Mouse (Mus musculus): ENCODE measurements at regions not wholly inside any gene's neighbourhood (a gene's known extent, or its start where the extent isn't known, plus 50 kb on each side); places are given as distances from the start of the nearest gene placed in this dataset.
"Not testable (repeated sequence)": the region's sequence is repeated elsewhere in the genome, so short reads cannot be mapped to it uniquely, and the experiment has no call there.

- no peaks in the 10 kb centered on the region for H3K9me3 ChIP-seq
- no peak for DNase-seq (ENCODE audit: low spot score)
- H3K4me1 ChIP-seq, result no peaks in the 10 kb centered on the region
Observed at GRCm38 (mm10) chr4:71506911-71507310, 250.9 kb downstream of the Gm11232 start.

GRCm38 (mm10) chr4:71489788-71490187 is 268.0 kb downstream of the Gm11232 start:
- no peak for DNase-seq (ENCODE audit: low spot score)
- H3K36me3 ChIP-seq (replicated peaks), result no peaks in the 10 kb centered on the region
- peaks cover 21% of the 10 kb centered on the region for H3K4me1 ChIP-seq
- H3K27ac ChIP-seq (replicated peaks), result no peak overlapping the region
- no peaks in the 10 kb centered on the region for H3K9me3 ChIP-seq
- H3K4me3 ChIP-seq, result no peak overlapping the region
- no peaks in the 10 kb centered on the region; the same call in 1 of the 2 replicates for H3K27me3 ChIP-seq (replicated peaks; ENCODE audit: low read depth, poor library complexity, severe bottlenecking)
- WGBS, result 90% methylated on average over 2 of the region's 2 CpGs

More at GRCm38 (mm10) chr4:71506911-71507310, 250.9 kb downstream of the Gm11232 start:
- H3K27ac ChIP-seq (replicated peaks), result no peak overlapping the region
- H3K27me3 ChIP-seq (replicated peaks; ENCODE audit: low read depth, poor library complexity, severe bottlenecking), result no peaks in the 10 kb centered on the region
- H3K4me3 ChIP-seq, result no peak overlapping the region
- H3K36me3 ChIP-seq (replicated peaks), result no peaks in the 10 kb centered on the region

- Histone ChIP-seq H3K4me1 (peaks cover 31% of the 10 kb centered on the region), H3K4me3 (no peak overlapping the region), H3K27ac (replicated peaks) (no peak overlapping the region), H3K9me3 (no peaks in the 10 kb centered on the region), H3K27me3 (replicated peaks; ENCODE audit: low read depth, poor library complexity, severe bottlenecking) (no peaks in the 10 kb centered on the region; the same call in 1 of the 2 replicates), H3K36me3 (replicated peaks) (no peaks in the 10 kb centered on the region)
- DNase-seq (ENCODE audit: low spot score), result no peak
- WGBS, result 33% methylated on average over 2 of the region's 2 CpGs
Observed at GRCm38 (mm10) chr4:71488663-71489161, 269.1 kb downstream of the Gm11232 start.

DNA sequence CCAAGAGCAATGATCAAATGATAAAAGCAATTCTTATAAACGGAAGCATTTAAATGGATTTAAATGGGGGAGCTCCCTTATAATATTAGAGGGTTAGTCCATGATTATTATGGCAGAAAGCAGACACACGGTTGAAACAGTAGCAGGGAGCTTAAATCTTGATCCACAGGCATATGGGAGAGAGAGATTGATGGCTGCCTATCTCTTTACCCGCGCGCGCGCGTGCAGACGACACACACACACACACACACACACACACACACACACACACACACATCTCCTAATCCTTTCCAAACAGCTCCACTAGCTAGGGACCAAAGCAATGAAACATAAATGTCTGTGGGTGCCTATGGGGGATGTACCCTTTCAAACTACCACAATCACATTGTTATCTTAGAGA is 269.7 kb downstream of the Gm11232 start:
- DNase-seq (ENCODE audit: low spot score), result no peak
- H3K27me3 ChIP-seq (replicated peaks; ENCODE audit: low read depth, poor library complexity, severe bottlenecking), result no peaks in the 10 kb centered on the region; the same call in 1 of the 2 replicates
- H3K9me3 ChIP-seq, result no peaks in the 10 kb centered on the region
- H3K4me3 ChIP-seq, result no peak overlapping the region
- H3K4me1 ChIP-seq, result peaks cover 38% of the 10 kb centered on the region
- no peaks in the 10 kb centered on the region for H3K36me3 ChIP-seq (replicated peaks)
- WGBS, result 93% methylated on average over 9 of the region's 9 CpGs
- H3K27ac ChIP-seq (replicated peaks), result no peak overlapping the region

GRCm38 (mm10) chr4:71480960-71481359 is 276.8 kb downstream of the Gm11232 start:
- Histone ChIP-seq H3K27ac (replicated peaks) (peak overlapping the region; percentile 35; the same call in 1 of the 2 replicates), H3K36me3 (replicated peaks) (no peaks in the 10 kb centered on the region), H3K4me3 (no peak overlapping the region), H3K27me3 (replicated peaks; ENCODE audit: low read depth, poor library complexity, severe bottlenecking) (no peaks in the 10 kb centered on the region), H3K9me3 (no peaks in the 10 kb centered on the region), H3K4me1 (peaks cover 39% of the 10 kb centered on the region)
- WGBS, result 77% methylated on average over 2 of the region's 2 CpGs
- DNase-seq (ENCODE audit: low spot score), result no peak

DNA sequence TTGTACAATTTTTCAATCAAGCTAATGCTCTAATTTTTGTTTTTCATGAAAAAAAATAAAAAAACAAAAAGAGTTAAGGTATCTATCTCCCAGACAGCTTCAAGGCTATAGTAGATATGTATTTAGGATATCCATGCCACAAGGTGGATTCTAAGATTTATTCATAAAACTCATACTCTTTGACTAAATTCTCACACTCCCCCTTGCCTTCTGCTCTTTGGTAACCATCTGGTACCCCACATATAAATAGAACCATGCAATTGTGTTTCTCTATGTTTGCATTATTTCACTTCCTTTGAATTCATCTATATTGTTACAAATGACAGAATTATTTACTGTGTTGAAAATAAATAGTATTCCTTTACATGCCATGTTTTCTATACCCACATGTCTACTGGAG is 287.2 kb downstream of the Gm11232 start:
- no peaks in the 10 kb centered on the region for H3K4me1 ChIP-seq
- no peaks in the 10 kb centered on the region for H3K27me3 ChIP-seq (replicated peaks; ENCODE audit: low read depth, poor library complexity, severe bottlenecking)
- no peak overlapping the region for H3K27ac ChIP-seq (replicated peaks)
- no peak for DNase-seq (ENCODE audit: low spot score)
- H3K4me3 ChIP-seq, result no peak overlapping the region
- no peaks in the 10 kb centered on the region for H3K36me3 ChIP-seq (replicated peaks)
- H3K9me3 ChIP-seq, result no peaks in the 10 kb centered on the region

- no peak for DNase-seq (ENCODE audit: low spot score)
- Histone ChIP-seq H3K36me3 (replicated peaks) (no peaks in the 10 kb centered on the region), H3K4me3 (no peak overlapping the region), H3K9me3 (no peaks in the 10 kb centered on the region), H3K4me1 (0 out of 2 replicates have a peak, but pooled peaks cover 9% of the 10 kb centered on the region), H3K27me3 (replicated peaks; ENCODE audit: low read depth, poor library complexity, severe bottlenecking) (no peaks in the 10 kb centered on the region), H3K27ac (replicated peaks) (no peak overlapping the region)
- WGBS, result 52% methylated on average over 3 of the region's 3 CpGs
Observed at GRCm38 (mm10) chr4:71454811-71455210, 303.0 kb downstream of the Gm11232 start.

GRCm38 (mm10) chr4:71453499-71453898 is 304.3 kb downstream of the Gm11232 start:
- no peak overlapping the region for H3K4me3 ChIP-seq
- H3K27ac ChIP-seq (replicated peaks), result no peak overlapping the region
- H3K36me3 ChIP-seq (replicated peaks), result no peaks in the 10 kb centered on the region
- no peaks in the 10 kb centered on the region for H3K9me3 ChIP-seq
- 0 out of 2 replicates have a peak, but pooled peaks cover 9% of the 10 kb centered on the region for H3K4me1 ChIP-seq
- DNase-seq (ENCODE audit: low spot score), result no peak
- WGBS, result 91% methylated on average over 3 of the region's 3 CpGs
- no peaks in the 10 kb centered on the region for H3K27me3 ChIP-seq (replicated peaks; ENCODE audit: low read depth, poor library complexity, severe bottlenecking)

- DNase-seq (ENCODE audit: low spot score), result no peak
- Histone ChIP-seq H3K27me3 (replicated peaks; ENCODE audit: low read depth, poor library complexity, severe bottlenecking) (no peaks in the 10 kb centered on the region), H3K27ac (replicated peaks) (no peak overlapping the region), H3K4me3 (no peak overlapping the region), H3K4me1 (no peaks in the 10 kb centered on the region), H3K9me3 (no peaks in the 10 kb centered on the region), H3K36me3 (replicated peaks) (no peaks in the 10 kb centered on the region)
- 89% methylated on average over 2 of the region's 2 CpGs for WGBS
Observed at GRCm38 (mm10) chr4:71446461-71446860, 311.3 kb downstream of the Gm11232 start.

- H3K27me3 ChIP-seq (replicated peaks; ENCODE audit: low read depth, poor library complexity, severe bottlenecking), result no peaks in the 10 kb centered on the region
- no peaks in the 10 kb centered on the region for H3K4me1 ChIP-seq
- no peak overlapping the region for H3K4me3 ChIP-seq
- H3K9me3 ChIP-seq, result no peaks in the 10 kb centered on the region
- 92% methylated on average over 3 of the region's 3 CpGs for WGBS
- no peak overlapping the region for H3K27ac ChIP-seq (replicated peaks)
- no peak for DNase-seq (ENCODE audit: low spot score)
- no peaks in the 10 kb centered on the region for H3K36me3 ChIP-seq (replicated peaks)
Observed at GRCm38 (mm10) chr4:71431245-71431929, 326.4 kb downstream of the Gm11232 start.

GRCm38 (mm10) chr4:71422121-71422520 is 335.6 kb downstream of the Gm11232 start:
- not testable (repeated sequence) for H3K4me1 ChIP-seq; DNase-seq (ENCODE audit: low spot score); H3K27me3 ChIP-seq (replicated peaks; ENCODE audit: low read depth, poor library complexity, severe bottlenecking); H3K27ac ChIP-seq (replicated peaks); H3K36me3 ChIP-seq (replicated peaks); H3K9me3 ChIP-seq; H3K4me3 ChIP-seq
- WGBS, result 91% methylated on average over 7 of the region's 7 CpGs

DNA sequence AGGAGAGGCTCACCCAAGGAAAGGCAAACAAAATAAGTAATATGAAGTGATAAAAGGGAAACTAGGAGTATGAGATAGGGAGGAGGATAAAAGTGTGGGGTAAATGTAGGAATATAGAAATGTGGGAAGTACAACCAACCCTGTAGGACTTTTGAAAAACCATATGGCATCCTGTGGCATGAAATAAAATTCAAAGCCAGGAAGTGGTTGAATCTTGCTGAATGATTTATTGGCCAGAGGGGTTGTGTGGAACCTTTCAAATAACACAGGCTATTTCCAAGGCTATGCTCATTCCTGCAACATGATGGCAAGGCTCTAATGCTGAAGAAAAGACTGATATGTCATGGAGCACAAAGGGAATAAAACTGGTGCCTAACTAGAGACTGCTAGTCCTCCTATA is 347.9 kb downstream of the Gm11232 start:
- Histone ChIP-seq H3K27ac (replicated peaks) (no peak overlapping the region), H3K36me3 (replicated peaks) (no peaks in the 10 kb centered on the region), H3K27me3 (replicated peaks; ENCODE audit: low read depth, poor library complexity, severe bottlenecking) (no peaks in the 10 kb centered on the region), H3K4me3 (no peak overlapping the region), H3K9me3 (no peaks in the 10 kb centered on the region), H3K4me1 (no peaks in the 10 kb centered on the region)
- DNase-seq (ENCODE audit: low spot score), result no peak

GRCm38 (mm10) chr4:71390444-71390843 is 367.3 kb downstream of the Gm11232 start:
- no peak overlapping the region for H3K4me3 ChIP-seq
- no peaks in the 10 kb centered on the region for H3K4me1 ChIP-seq
- no peak for DNase-seq (ENCODE audit: low spot score)
- no peaks in the 10 kb centered on the region for H3K36me3 ChIP-seq (replicated peaks)
- no peaks in the 10 kb centered on the region for H3K9me3 ChIP-seq
- no peaks in the 10 kb centered on the region for H3K27me3 ChIP-seq (replicated peaks; ENCODE audit: low read depth, poor library complexity, severe bottlenecking)
- 85% methylated on average over 1 of the region's 1 CpGs for whole genome bisulfite sequencing
- no peak overlapping the region for H3K27ac ChIP-seq (replicated peaks)
